Mouse (Mus musculus): Measurements from ENCODE around the gene Scd3.
"Not testable (repeated sequence)": the region's sequence is repeated elsewhere in the genome, so short reads cannot be mapped to it uniquely, and the experiment has no call there.

The Scd3 gene

GRCm38 (mm10) chr19:44237471-44238006 is 34.5 kb downstream of the Scd3 start:
- peak in 1 of 2 experiments; percentile 13 for DNase-seq (ENCODE audit: low spot score in 2 of 2)

- no peak for DNase-seq (ENCODE audit: low spot score in 2 of 2)
Measured at GRCm38 (mm10) chr19:44238906-44239305, 35.8 kb downstream of the Scd3 start.

GRCm38 (mm10) chr19:44245761-44246171 is 42.7 kb downstream of the Scd3 start:
- peak in 1 of 2 experiments; percentile 20 for DNase-seq (ENCODE audit: low spot score in 2 of 2)

- no peak for DNase-seq (ENCODE audit: low spot score in 2 of 2)
Measured at GRCm38 (mm10) chr19:44246341-44246911, 43.4 kb downstream of the Scd3 start.

GRCm38 (mm10) chr19:44247281-44248080 is 44.4 kb downstream of the Scd3 start:
- no peak for DNase-seq (ENCODE audit: low spot score in 2 of 2)

- peak; percentile 87 to 93 for DNase-seq (ENCODE audit: low spot score in 2 of 2)
Measured at GRCm38 (mm10) chr19:44248081-44248853, 45.2 kb downstream of the Scd3 start.

GRCm38 (mm10) chr19:44248854-44249351 is 45.8 kb downstream of the Scd3 start:
- DNase-seq (ENCODE audit: low spot score in 2 of 2) = no peak

- not testable (repeated sequence) for DNase-seq (ENCODE audit: low spot score in 2 of 2)
Measured at GRCm38 (mm10) chr19:44251138-44251537, 48.1 kb downstream of the Scd3 start.

GRCm38 (mm10) chr19:44251936-44252558 is 49.0 kb downstream of the Scd3 start:
- no peak for DNase-seq (ENCODE audit: low spot score in 2 of 2)

- not testable (repeated sequence) for DNase-seq (ENCODE audit: low spot score in 2 of 2)
Measured at GRCm38 (mm10) chr19:44254106-44254505, 51.0 kb downstream of the Scd3 start.

- DNase-seq (ENCODE audit: low spot score in 2 of 2) = no peak
Measured at GRCm38 (mm10) chr19:44257377-44257966, 54.4 kb downstream of the Scd3 start.

GRCm38 (mm10) chr19:44259484-44259883 is 56.4 kb downstream of the Scd3 start:
- DNase-seq (ENCODE audit: low spot score in 2 of 2) = no peak

- no peak for DNase-seq (ENCODE audit: low spot score in 2 of 2)
Measured at GRCm38 (mm10) chr19:44260487-44260886, 57.4 kb downstream of the Scd3 start.

GRCm38 (mm10) chr19:44261774-44262173 is 58.7 kb downstream of the Scd3 start:
- DNase-seq (ENCODE audit: low spot score in 2 of 2) = no peak

GRCm38 (mm10) chr19:44263581-44263980 is 60.5 kb downstream of the Scd3 start:
- DNase-seq (ENCODE audit: low spot score in 2 of 2) = no peak

- no peak for DNase-seq (ENCODE audit: low spot score in 2 of 2)
Measured at GRCm38 (mm10) chr19:44264226-44264625, 61.2 kb downstream of the Scd3 start.

GRCm38 (mm10) chr19:44265300-44265699 is 62.2 kb downstream of the Scd3 start:
- DNase-seq (ENCODE audit: low spot score in 2 of 2) = no peak

- DNase-seq (ENCODE audit: low spot score in 2 of 2) = no peak
Measured at GRCm38 (mm10) chr19:44265911-44266337, 62.9 kb downstream of the Scd3 start.

- DNase-seq (ENCODE audit: low spot score in 2 of 2) = no peak
Measured at GRCm38 (mm10) chr19:44266458-44266823, 63.4 kb downstream of the Scd3 start.

GRCm38 (mm10) chr19:44266824-44267498 is 63.9 kb downstream of the Scd3 start:
- DNase-seq (ENCODE audit: low spot score in 2 of 2) = peak; percentile 86 to 91

All from frontal cortex, postnatal 36 days (tissue).